Mouse (Mus musculus): ENCODE data around the gene Nxnl2. TPM values are rescaled to one million over a fixed set of nuclear protein-coding genes. Genes with fewer than 3 reads are reported as not detected.

Nxnl2 gene
- total and polyA plus RNA-seq, 3 experiments, result not detected

DNA sequence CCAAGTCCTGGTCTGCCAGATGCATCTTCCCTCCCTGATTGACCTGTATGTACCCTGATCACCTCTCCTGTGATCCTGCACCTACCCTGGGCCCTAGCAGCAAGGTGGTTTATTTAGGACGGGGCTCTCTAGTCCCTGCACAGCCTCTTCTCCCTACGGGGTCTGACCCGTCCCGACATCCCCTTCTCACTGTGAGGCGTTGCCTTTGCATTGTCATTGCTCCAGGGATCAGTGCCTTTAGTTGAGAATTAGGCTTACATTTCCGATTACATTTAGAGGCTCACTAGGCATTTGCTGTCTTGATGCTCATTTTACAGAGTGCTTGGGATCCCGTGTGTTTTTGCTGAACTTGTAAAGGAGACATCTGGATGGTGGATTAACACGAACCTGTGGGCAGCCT, 48.1 kb upstream of the Nxnl2 start:
- H3K27ac ChIP-seq (ENCODE audit: control insufficient read depth, low read depth, low read length), result no peak overlapping the region
- peaks cover 64% of the 10 kb centered on the region for H3K79me2 ChIP-seq (ENCODE audit: control insufficient read depth, insufficient read depth, low read length, poor library complexity)
- H3K4me3 ChIP-seq (ENCODE audit: control insufficient read depth in 1 of 2, insufficient read depth in 1 of 2, low read depth in 2 of 2, low read length in 2 of 2), result no peak overlapping the region
- peaks cover 29 to 46% of the 10 kb centered on the region in 2 experiments for H3K4me1 ChIP-seq (ENCODE audit: control insufficient read depth in 1 of 2, insufficient read depth in 2 of 2, low read length in 2 of 2)
- DNase-seq (ENCODE audit: low read depth, low spot score), result no peak
- no peaks in the 10 kb centered on the region for H3K27me3 ChIP-seq (ENCODE audit: control insufficient read depth in 1 of 2, insufficient read depth in 2 of 2, low read length in 2 of 2)
- TF ChIP-seq JUND (IDR thresholded peaks at IDR 0.05; ENCODE audit: low read depth, low read length) (no peak), NELFE (IDR thresholded peaks at IDR 0.05; ENCODE audit: low read depth, low read length) (no peak), SIN3A (IDR thresholded peaks at IDR 0.05; ENCODE audit: low read length) (no peak), MAX (IDR thresholded peaks at IDR 0.05; ENCODE audit: low read length) (no peak), MYC (IDR thresholded peaks at IDR 0.05; ENCODE audit: low read depth, low read length) (no peak), E2F4 (IDR thresholded peaks at IDR 0.05; ENCODE audit: borderline replicate concordance, low read depth, low read length) (no peak)
- no peak overlapping the region for H3K9ac ChIP-seq (ENCODE audit: control insufficient read depth, low read depth, low read length, poor library complexity, severe bottlenecking)
- no peaks in the 10 kb centered on the region for H3K9me3 ChIP-seq (replicated peaks; ENCODE audit: insufficient read depth, low read length)
- peaks cover 0 to 58% of the 10 kb centered on the region in 2 experiments; a peak in 3 of 4 replicates for H3K36me3 ChIP-seq (ENCODE audit: control insufficient read depth in 1 of 2, insufficient read depth in 2 of 2, low read length in 2 of 2)

DNA sequence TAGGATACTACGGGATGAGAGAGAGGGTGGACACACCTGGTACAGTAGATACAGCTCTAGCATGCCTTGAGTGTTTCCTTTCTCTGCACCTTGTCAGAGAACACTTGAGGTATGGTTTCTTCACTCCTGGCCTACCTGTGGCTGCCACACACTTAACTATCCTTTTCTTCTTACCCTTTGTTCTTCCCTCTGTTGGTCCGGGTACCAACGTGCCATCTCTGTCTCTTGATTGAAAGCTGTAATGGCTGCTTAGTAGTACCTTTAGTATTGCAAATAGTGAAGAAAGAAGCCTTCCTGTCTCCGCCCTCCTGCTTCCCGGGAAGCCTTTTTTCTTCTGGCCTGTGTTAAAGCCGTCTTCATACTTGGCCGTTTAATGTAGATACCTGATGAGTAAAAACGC, 45.5 kb upstream of the Nxnl2 start:
- H3K9ac ChIP-seq (ENCODE audit: control insufficient read depth, low read depth, low read length, poor library complexity, severe bottlenecking), result no peak overlapping the region
- TF ChIP-seq KAT2A (conservative IDR thresholded peaks at IDR 0.05; ENCODE audit: low read depth, low read length) (no peak), CHD1 (IDR thresholded peaks at IDR 0.05; ENCODE audit: low read depth, low read length) (no peak), NRF1 (IDR thresholded peaks at IDR 0.05; ENCODE audit: insufficient read depth, low read depth, low read length, poor library complexity, severe bottlenecking) (no peak), ZNF384 (IDR thresholded peaks at IDR 0.05; ENCODE audit: low read depth, low read length) (no peak), GATA1 (IDR thresholded peaks at IDR 0.05; ENCODE audit: low read depth, low read length) (no peak), E2F4 (IDR thresholded peaks at IDR 0.05; ENCODE audit: borderline replicate concordance, low read depth, low read length) (no peak), EP300 (IDR thresholded peaks at IDR 0.05; ENCODE audit: low read depth in 1 of 2, low read length in 2 of 2) (no peak), USF1 (IDR thresholded peaks at IDR 0.05; ENCODE audit: low read depth, low read length) (no peak), MXI1 (IDR thresholded peaks at IDR 0.05; ENCODE audit: low read depth, low read length) (no peak), MEF2A (IDR thresholded peaks at IDR 0.05; ENCODE audit: extremely low read depth, insufficient replicate concordance, low read depth, low read length, poor library complexity, severe bottlenecking) (no peak), TCF12 (IDR thresholded peaks at IDR 0.05; ENCODE audit: low read depth, low read length) (no peak)
- no peaks in the 10 kb centered on the region for H3K27me3 ChIP-seq (ENCODE audit: control insufficient read depth in 1 of 2, insufficient read depth in 2 of 2, low read length in 2 of 2)
- no peak overlapping the region for H3K4me3 ChIP-seq (ENCODE audit: control insufficient read depth in 1 of 2, insufficient read depth in 1 of 2, low read depth in 2 of 2, low read length in 2 of 2)
- no peaks in the 10 kb centered on the region for H3K9me3 ChIP-seq (replicated peaks; ENCODE audit: insufficient read depth, low read length)
- DNase-seq (ENCODE audit: low read depth, low spot score), result no peak
- H3K4me1 ChIP-seq (ENCODE audit: control insufficient read depth in 1 of 2, insufficient read depth in 2 of 2, low read length in 2 of 2), result peaks cover 29 to 47% of the 10 kb centered on the region in 2 experiments
- no peak overlapping the region for H3K27ac ChIP-seq (ENCODE audit: control insufficient read depth, low read depth, low read length)
- H3K36me3 ChIP-seq (ENCODE audit: control insufficient read depth in 1 of 2, insufficient read depth in 2 of 2, low read length in 2 of 2), result peaks cover 2 to 63% of the 10 kb centered on the region in 2 experiments
- peaks cover 42% of the 10 kb centered on the region for H3K79me2 ChIP-seq (ENCODE audit: control insufficient read depth, insufficient read depth, low read length, poor library complexity)

Measured in MEL (cell line).